Mouse (Mus musculus): ENCODE data around the gene Ift74.
"Not testable (repeated sequence)": the region's sequence is repeated elsewhere in the genome, so short reads cannot be mapped to it uniquely, and the experiment has no call there.

Gene Ift74

DNA sequence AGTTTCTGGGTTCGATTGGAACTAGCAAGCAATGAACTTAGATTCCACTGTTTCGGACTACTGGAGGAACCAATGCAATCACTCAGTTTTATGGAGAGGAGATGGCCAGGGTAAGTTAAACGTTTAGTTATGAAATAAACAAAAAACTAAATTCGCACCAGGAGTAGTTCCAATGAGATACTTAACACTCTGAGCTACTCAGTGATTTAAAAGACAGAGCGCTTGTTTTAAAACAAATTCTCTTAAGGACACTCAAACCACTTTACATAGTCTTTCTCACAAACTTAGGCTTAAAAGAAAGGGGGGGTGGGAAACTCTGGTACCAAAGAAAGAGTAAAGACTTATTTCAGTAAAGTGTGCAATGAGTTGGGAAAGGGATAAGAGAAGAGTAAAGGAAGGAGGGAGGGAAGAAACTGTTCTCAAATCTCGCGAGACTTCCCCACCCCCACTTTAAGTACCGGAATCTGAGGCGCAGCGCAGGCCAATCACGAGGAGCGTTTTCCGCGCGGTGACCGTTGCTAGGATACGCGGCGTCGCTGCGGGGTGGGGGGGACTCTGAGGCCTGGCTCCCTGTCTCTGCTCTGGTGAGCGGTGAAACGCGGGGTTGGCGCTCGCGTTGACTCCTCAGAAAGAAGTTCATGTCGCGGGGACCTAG lies at the start of gene Ift74:
Gene Ift74 (plus strand): TSS at position 520 of the 655 bp plus-strand sequence.
- DNase-seq (ENCODE audit: low spot score in 2 of 2), result peak; percentile 97 to 98

DNA sequence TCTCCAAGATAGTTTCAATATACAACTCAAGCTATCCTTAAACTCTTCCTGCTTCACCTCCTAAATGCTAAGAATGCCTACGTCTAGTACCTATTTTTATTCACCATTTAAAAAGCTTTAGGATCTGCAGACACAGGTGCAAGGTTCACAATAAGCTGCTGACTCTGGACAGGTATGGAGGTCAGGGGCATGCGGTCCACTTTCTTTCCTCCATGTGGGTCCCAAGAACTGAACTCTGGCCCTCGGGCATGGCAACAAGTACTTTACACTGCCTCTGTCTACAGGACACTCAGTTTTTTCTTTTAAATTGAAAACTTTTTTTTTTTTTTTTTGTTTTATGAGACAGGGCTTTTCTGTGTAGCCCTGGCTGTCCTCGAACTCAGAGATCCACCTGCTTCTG lies 41.6 kb upstream of the Ift74 start:
- DNase-seq (ENCODE audit: low spot score in 2 of 2), result no peak

DNA sequence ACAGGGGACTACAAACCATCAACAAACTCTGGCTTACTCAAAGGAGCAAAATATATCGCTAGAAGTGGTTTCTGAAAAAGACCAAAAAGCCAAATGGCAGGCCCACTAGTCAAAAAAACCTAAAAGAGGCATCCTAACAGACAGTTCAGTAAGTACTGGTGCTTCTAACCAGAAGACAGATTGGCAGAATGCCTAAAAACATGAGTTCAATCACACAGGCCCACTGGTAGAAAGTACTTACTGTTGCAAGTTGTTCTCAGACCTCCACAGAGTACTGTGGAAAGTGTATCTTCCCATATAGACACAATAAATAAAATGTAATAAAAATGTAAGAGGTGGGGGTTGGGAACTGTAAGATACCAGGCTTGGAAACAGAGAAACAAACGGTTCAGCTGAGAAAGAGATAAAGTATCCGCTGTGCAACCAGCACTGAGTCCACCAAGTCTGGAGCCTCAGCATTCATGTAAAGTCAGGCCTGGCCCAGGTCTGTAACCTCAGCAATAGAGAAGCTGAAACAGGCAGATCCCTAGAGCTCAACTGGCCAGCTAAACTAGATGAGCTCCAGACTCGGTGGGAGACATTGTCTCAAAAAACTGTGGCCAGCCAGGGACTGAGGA lies 22.4 kb upstream of the Ift74 start:
- no peak for DNase-seq (ENCODE audit: low spot score in 2 of 2)

GRCm38 (mm10) chr4:94592709-94593108 lies 21.6 kb upstream of the Ift74 start:
- DNase-seq (ENCODE audit: low spot score in 2 of 2), result no peak

DNA sequence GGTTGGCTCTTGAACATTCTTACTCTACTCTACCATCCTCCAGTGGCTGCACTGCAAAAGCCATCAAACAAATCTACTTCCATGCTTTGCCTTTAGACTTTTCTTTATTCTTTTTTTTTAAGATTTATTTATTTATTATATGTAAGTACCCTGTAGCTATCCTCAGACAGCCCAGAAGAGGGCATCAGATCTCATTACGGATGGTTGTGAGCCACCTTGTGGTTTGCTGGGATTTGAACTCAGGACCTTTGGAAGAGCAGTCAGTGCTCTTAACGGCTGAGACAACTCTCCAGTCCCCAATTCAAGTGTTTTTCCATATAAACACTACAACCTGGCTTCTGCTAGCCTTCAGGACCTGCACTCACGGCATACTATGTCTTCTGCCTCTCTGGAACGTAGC lies 12.9 kb upstream of the Ift74 start:
- no peak for DNase-seq (ENCODE audit: low spot score in 2 of 2)

DNA sequence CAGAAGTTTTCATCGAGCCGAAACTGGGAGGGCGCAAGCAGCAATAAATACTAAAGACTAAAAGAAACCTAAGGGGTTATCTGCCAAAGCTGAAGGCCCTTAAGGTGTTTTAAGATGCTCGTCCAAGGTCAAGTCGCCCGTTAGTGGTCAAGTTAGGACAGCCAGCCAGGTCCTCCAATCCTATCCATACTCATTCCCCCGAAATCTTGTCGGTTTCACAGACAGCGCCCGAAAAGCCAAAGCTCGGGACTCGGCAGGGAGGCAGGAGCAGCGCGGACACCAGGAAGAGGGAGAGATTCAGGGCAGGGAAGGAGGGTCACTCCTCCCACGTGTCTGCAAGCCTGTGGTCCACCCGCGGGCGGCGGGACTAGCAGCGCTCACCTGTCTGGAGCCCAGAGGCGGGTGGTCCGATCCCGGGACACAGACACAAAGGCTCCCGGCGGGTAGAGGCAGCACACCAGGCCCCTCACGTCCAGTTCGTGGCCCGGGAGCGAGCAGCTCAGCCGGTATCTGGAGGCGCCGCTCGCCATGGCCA lies 11.7 kb upstream of the Ift74 start:
- no peak for DNase-seq (ENCODE audit: low spot score in 2 of 2)

- peak; percentile 96 to 97 for DNase-seq (ENCODE audit: low spot score in 2 of 2)
Observed at GRCm38 (mm10) chr4:94603031-94603629, 11.2 kb upstream of the Ift74 start, which contains the start of gene Plaa. TSS of gene Plaa (minus strand) at chr4:94603244.

DNA sequence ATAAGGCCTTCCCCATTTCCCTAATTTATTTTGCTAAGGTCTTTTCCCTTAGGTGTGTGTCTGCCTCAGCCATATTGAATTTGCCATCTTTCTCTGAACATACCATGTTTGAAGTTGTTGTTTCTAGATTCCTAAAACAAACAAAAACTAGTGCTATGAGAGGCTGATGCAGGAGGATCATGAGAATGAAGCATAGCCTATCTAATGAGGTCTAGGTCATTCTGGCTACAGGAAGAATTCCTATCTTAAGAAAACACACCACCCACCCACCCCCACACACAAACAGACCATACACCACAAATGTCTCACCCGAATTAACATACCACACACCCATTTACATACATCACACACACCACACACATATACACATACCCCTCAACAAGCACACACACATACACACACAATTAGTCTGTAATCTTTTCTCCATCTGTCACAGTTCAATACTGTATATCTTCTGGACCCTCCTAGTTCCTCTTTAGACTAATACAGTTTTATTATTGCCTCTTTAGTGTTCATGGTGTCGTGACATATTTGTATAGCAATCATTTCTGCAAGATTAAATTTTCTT lies 9.8 kb upstream of the Ift74 start:
- no peak for DNase-seq (ENCODE audit: low spot score in 2 of 2)

- DNase-seq (ENCODE audit: low spot score in 2 of 2), result no peak
Observed at GRCm38 (mm10) chr4:94605591-94605990, 8.7 kb upstream of the Ift74 start.

- no peak for DNase-seq (ENCODE audit: low spot score in 2 of 2)
Observed at GRCm38 (mm10) chr4:94610339-94610738, 4.0 kb upstream of the Ift74 start.

DNA sequence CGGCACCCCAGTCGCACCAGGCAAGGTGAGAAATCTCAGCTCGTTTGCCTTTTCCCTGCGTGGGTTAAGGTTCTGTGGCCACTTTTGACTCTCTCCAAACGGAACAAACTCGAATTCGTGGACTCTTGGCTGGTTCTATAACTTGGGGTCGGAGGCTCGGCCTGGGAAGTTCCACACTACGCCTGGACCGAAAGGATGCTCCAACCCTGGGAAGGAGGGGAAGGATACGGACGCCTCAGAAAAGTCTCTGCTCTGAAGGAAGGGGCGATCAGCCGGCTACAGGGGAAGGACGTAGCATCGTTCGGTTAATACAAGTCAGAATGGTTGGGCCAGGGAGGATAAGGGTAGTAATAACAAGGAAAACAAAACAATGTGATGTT lies 326 bp downstream of the Ift74 start:
- no peak for DNase-seq (ENCODE audit: low spot score in 2 of 2)

DNA sequence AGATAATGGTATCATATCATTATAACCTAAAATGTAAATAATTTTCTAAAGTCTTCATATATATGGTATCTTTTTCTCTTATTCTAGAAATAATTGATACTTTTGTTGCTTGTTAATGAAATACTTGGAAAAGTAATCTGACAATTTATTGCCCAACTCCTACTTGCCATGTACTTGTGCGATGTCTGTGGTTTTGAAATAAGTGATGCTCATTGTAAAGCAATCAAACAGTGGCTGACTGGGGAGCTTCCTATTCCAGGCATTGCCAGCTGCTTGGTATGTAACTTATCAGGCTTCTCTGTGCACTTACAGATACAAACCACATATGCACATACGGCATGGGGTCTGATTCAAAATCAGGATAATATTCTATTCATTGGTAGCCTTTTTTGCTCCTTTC lies 5.8 kb downstream of the Ift74 start:
- DNase-seq (ENCODE audit: low spot score in 2 of 2), result no peak

DNA sequence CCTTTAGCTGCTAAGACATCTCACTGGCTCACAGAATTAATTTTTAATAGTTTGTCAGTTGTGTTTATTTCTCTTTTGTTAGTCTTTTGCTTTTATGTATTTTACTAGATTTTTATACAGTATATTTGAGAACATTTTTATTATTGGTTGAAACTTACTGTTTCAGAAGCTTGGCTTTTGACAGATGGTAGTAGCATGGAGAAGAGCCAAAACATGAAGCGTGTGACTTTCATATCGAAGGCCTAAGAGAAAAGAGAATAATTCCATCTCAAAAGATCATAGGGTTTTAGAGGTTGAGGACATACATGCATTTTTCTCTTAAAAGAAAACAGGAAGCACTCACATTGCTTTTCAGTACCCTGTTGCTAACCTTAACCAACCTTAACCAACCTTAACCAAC lies 28.9 kb downstream of the Ift74 start:
- no peak for DNase-seq (ENCODE audit: low spot score in 2 of 2)

DNA sequence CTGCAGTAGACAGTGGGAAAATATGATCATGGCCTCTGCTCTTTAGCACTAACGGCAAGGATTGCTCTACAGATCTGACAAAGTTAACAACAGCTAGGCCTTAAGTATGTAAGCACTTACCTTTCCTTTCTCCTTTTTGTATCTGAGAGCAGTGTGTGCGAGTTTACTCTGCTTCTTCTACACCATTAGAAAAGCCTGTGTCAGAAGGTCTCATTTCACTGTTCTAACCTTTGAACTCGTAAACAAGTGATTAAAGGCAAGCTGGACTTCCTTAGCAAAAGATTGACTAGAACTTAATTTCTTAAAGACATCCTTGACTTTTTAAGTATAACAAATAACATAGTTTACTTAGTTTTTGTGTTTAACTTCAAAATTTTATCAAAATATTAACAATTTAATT lies 35.6 kb downstream of the Ift74 start, which contains the start of gene Lrrc19:
Gene Lrrc19 (minus strand): TSS at position 225 of the 400 bp plus-strand sequence.
- no peak for DNase-seq (ENCODE audit: low spot score in 2 of 2)

DNA sequence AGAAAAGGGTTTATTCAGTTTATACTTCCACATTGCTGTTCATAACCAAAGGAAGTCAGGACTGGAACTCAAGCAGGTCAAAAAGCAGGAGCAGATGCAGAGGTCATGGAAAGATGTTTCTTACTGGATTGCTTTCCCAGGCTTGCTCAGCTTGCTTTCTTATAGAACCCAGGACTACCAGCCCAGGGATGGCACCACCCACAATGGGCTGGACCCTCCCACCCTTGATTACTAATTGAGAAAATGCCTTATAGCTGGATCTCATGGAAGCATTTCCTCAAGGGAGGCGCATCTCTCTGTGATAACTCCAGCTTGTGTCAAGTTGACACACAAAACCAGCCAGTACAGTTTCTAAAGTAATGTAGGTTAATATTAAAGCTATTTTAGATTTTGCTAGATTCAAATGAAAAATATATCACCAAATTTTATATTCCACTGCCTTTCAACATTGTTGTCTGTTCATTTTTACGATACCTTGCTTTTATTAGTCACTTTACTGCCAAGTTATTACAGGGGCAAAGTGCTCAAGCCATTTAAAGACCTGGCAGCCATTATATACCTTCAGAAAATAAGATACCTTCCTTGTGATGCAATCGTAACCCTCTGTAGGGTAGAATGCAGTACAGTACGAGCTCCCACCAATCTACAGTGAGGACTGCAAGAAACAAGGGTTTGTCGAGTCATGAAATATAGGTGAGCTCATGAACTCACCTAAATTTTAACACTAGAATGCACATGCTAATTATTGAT lies 36.3 kb downstream of the Ift74 start:
- DNase-seq (ENCODE audit: low spot score in 2 of 2), result not testable (repeated sequence)

GRCm38 (mm10) chr4:94669718-94670117 lies 55.4 kb downstream of the Ift74 start:
- no peak for DNase-seq (ENCODE audit: low spot score in 2 of 2)

- DNase-seq (ENCODE audit: low spot score in 2 of 2), result no peak
Observed at GRCm38 (mm10) chr4:94680662-94681061, 66.4 kb downstream of the Ift74 start.

DNA sequence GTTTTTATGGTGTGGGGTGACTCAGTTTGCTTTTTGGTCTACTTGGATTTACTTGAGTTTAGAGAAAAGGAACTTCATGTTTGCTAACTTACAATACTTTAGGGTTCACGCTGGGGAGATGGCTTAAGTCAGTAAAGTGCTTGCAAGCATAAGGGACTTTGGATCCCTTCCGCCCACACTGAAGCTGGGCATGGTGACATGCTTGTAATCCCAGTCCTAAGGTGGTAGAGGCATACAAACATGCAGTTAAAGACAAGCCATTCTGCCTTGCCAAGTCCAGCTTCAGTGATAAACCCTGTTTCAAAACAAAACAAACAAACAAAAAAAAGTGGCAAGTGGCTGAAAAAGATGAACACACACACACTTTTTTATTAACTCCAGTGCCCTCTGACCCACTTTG lies 66.9 kb downstream of the Ift74 start:
- no peak for DNase-seq (ENCODE audit: low spot score in 2 of 2)

- no peak for DNase-seq (ENCODE audit: low spot score in 2 of 2)
Observed at GRCm38 (mm10) chr4:94682029-94682428, 67.7 kb downstream of the Ift74 start.

DNA sequence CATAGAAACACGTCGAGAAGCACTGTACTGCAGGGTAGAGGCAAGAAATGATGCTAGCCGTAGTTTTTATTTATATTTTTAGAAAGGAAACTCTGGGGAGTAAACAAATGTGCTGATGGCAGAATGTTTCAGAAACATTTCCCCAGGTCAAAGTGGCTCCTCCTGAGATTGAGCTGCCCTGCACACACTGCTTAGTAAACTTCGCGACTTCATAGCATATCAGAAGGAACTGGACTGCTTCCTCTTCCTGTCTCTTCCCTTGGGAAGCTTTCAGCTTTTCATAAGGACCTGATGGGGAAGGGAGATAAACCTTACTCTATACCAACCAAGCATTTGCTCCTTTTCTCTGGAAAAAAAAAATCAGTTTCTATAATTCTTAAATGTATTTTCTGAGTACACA lies 69.0 kb downstream of the Ift74 start:
- no peak for DNase-seq (ENCODE audit: low spot score in 2 of 2)

GRCm38 (mm10) chr4:94689804-94690203 lies 75.5 kb downstream of the Ift74 start:
- not testable (repeated sequence) for DNase-seq (ENCODE audit: low spot score in 2 of 2)

GRCm38 (mm10) chr4:94691078-94691477 lies 76.8 kb downstream of the Ift74 start:
- no peak for DNase-seq (ENCODE audit: low spot score in 2 of 2)
